Mouse (Mus musculus) right cerebral cortex, postnatal 36 days (tissue): ENCODE data around the gene Gramd1c.
A peak's percentile ranks its signal among the peaks of the same experiment; 100 is the strongest.

Source experiments
- DNase-seq, 2 experiments: peaks; one replicate each; pipeline ENCODE4 v3.0.0; 2022; ENCODE audit warnings: low spot score in 2 of 2, mixed read lengths in 1 of 2

Gene Gramd1c

DNA sequence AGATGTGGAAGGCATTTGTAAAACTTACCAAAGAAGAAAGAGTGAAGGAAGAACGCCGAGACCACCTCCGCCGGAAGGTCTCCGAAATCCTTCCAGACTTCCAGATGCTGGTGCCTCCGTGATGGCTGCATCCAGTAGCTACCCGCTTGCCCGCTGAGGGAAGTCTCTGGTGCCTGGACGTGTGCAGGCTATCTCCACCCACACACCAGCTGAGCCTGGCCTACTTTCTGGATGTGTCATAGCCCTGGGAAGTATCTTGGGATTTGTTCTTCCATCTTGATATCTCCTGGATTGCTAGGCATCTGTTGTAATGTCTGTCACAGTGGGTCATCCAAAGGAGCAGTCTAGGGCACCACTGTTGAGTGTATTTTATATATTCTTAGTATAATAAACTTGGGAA is 99.9 kb downstream of the Gramd1c start:
- DNase-seq, result peak in 1 of 2 experiments; percentile 61

DNA sequence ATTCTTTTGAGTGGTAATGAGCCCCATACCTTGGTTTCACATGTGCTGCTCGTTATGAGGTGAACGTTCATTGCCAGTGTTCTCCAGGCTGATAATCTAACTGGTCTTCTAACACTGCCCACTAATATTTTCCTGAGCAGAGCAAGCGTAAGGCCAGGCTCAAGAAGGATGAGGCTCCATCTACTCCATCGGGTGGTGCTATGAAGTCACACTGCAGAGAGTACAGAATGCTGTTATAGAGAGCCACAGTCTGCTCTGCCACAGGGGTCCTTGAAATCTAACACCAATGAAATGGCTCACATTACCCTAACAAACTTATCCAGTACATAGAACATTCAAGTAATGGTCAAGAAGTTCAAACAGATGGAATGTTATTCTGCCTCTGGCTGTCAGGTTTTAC is 105.1 kb downstream of the Gramd1c start:
- no peak for DNase-seq

DNA sequence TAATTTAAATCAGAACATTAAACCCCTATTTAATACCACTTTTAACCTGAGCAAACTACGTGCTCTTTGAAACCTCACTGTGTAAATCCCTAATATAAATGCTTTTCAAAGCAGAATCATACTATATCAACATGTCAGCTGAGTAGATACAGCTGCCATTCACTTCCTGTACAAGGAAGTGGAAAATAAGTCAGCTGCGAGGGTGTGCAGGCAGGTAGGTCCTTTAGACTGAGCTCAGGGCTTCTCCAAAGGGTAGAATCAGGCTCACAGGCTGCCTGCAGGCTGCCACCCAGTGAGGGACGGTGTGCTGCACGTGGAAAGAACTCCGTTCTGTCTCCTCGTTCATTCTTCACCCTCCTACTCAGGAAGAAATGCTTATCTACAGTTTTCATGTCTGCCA is 108.2 kb downstream of the Gramd1c start:
- no peak for DNase-seq

- DNase-seq, result no peak
Measured at GRCm38 (mm10) chr16:43951591-43951990, 111.6 kb downstream of the Gramd1c start.

DNA sequence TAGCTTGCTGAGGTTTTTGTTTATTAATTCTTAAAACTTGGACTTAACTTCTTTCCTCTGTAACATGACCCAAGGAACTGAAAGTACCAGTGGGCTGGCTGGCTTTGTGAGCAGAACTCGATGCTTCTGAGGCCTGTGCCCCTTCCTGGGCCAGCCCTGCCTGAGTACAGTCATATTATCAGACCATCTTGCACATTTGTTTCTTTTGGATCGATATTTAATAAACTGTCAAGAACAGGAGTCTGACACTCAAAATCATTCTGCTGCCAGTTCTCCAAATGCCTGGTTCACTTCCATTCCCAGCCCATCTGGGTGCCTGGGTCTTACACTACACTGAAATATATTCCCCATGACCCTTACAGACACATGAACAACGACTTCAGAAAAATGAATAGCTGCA is 117.3 kb downstream of the Gramd1c start:
- DNase-seq, result no peak

- DNase-seq, result no peak
Measured at GRCm38 (mm10) chr16:43945351-43945750, 117.8 kb downstream of the Gramd1c start.

GRCm38 (mm10) chr16:43940846-43941245 is 122.3 kb downstream of the Gramd1c start:
- no peak for DNase-seq

- no peak for DNase-seq
Measured at GRCm38 (mm10) chr16:43935892-43936291, 127.3 kb downstream of the Gramd1c start.

DNA sequence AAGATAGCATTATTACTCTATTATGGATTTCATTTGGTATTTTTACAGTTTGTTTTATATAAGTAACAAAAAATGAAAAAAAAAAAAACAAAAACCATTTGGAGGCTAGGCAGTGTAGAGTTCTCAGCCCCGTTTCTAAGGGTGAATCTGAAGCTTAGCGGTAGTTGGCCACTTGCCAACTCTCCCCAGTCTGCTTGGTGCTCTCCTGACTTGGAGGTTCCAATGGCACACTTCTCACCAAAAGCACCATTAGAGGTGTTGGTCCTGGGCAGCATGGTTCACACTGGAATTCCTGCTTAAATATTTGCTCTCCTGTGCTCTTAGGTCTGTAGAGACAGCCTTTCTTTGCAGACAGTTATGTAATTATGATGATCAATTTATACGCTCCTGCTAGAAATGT is 127.8 kb downstream of the Gramd1c start:
- no peak for DNase-seq

DNA sequence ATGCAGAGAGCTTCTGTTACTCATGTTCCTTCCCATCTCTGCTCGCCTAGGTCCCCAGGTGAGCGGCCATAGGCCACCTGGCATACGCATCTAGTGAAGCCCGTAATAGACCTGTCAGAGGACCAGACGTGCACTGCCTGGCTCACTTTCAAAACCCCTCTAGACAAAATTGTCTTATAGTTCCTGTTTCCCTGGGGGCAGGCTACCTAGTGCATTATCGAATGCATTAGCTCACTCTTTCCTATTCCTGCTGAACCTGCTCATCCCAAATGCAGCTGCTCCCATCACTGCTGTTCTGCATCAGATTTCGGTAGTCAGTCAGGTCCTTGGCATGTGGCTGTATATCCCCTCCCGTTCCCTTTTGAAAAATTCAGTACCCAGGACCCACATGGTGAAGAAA is 128.3 kb downstream of the Gramd1c start:
- no peak for DNase-seq

GRCm38 (mm10) chr16:43933041-43933440 is 130.1 kb downstream of the Gramd1c start:
- no peak for DNase-seq

DNA sequence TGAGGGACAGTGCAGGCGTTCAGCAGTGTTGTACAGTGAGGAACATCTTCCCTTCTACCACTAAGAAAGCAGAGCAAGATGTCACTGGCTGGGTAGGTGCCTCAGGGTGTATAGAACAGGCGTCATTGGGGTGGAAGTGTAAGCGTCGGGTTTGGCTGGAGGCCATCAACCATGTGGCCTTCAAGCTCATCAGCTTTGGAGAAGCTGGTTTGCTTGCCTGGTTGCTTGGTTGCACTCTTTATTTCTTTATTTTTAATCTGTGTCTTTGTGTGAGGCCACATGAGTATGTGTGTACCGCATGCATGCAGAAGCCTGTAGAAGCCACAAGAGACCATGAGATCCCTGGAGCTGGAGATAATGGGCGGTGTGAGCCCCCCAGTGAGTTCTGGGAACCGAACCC is 130.8 kb downstream of the Gramd1c start:
- no peak for DNase-seq

DNA sequence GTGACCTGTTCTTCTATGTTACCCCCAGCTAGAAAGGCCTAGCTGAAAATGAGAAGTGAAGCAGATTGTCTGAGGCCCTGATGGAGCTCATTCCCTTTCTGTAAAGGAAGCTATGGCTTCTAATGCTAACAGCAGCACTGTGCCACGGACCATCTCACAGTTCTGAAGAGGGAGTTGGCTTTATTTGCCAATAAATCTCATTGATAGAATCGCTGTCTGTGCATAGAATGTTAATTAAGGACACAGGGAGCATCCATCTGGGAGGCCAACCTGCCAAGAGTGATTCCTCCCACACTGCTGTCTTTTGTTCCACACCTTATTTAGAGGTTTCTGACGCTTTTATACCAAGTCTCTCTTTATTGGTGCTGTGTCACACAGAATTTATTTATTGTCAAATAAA is 131.6 kb downstream of the Gramd1c start:
- no peak for DNase-seq

DNA sequence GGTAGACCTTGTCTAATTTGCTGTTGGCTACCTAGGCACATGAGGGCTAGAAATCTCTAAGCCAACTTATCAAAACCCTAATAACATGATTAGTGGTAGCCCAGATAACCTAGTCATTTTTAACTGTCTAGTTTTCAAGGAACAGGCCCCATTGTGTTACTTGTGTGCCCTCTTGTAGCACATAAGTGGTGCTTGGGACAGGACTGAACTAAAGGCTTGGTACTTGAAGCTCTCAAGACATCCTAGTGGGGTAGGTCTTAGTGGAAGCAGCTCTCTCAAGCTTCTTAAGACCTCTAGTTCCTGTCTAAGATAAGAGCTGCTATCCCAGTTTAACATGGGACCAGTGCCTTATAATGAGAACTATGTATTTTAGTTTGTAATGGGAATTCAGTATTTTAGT is 132.6 kb downstream of the Gramd1c start:
- DNase-seq, result no peak
